Mouse (Mus musculus): ENCODE data around the gene Cbx5.

DNA sequence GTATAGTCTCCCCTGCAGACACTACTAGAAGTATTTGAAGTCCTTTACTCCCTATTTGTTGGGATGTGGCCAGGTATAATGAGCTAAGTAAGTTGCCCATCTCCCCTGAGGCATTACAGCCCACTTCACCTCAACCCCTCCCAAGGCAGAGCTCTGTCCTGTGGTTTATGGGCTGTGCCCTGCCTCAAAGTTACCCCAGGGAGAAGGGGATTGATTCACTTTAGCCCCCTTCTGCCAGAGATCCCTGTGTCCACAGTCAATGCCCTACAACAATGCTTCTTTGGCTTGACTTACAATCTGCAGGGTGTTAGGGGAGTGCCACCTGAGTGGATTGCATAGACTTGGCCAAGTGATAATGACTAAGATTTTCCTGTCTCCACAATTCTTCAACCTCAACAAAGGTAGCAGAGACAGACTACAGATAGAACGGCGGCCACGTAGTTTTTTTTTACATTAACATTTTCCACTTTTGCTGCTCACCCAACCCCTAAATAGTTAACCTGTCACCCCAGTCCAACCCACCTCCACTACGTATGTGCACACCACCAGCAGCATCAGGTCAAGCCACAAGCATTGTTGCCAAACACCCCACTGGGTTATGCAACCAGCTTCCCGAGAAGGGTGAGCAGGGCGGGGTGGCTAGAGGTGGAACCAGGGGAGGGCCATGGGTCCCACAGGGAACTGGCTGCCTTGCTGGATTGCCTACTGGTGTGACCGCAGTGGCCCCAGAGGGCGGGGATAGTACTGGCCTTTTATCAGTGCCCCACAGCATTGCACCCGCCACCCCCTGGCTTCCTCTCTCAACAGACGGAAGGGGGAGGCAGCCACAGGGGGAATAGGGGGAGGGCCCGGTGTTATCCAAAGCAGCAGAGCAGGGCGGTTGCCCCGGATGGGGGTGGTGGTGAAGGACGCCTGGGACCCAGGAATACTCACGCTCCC is 18.4 kb upstream of the Cbx5 start, which contains the start of gene Nfe2:
- TF ChIP-seq GATA1 (IDR thresholded peaks at IDR 0.05; ENCODE audit: low read length) (peak; percentile 88), TAL1 (IDR thresholded peaks at IDR 0.05; ENCODE audit: low read length) (peak; percentile 92)
